Mouse (Mus musculus) megakaryocyte, embryonic 14.5 days (primary cell): ENCODE measurements around the gene Ppp2r5a.

Experiments used
- FLI1 ChIP-seq: IDR thresholded peaks from 2 replicates; pipeline ENCODE4 v1.6.1; 2012; ENCODE audit warnings: low read length, inconsistent platforms, mixed read lengths
- GATA1 ChIP-seq: IDR thresholded peaks from 3 replicates; pipeline ENCODE4 v1.6.1; 2012; ENCODE audit warnings: mixed read lengths, low read length, inconsistent platforms, borderline replicate concordance

GRCm38 (mm10) chr1:191306316-191306715 is 96.8 kb downstream of the Ppp2r5a start:
- TF ChIP-seq FLI1 (no peak), GATA1 (no peak)
